In the genomic region with DNA sequence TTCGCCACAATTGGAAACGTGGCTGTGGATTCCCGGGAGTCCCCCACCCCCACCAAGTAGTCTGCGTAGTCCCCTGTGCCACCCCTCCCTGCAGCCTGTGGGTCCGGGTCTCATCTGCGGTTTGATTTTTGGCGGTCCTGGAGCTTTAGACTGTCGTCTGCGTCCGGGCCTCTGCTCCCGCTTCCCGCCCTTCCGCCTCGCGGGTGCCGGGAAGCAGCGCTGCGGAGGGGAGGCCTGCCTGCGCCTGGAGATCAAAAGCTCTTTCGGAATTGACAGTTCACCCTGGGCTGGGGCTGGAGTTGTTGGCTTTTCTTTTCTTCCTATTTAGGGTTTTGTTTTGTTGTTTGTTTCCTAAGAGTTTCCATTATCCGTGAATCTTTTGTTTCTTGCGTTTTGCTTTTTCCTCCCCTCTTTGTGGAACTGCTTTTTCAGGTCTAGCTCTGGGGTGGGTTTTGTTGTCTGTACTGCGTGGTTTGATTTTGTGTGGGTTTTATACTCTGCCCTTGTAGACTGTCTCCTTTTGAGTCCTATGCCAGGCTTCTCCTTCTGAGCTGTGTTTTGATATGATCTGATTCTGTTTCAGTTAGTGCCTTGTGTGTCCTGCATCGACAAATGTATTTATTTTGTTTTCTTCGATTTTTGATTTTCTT, we compare ENCODE assay signal across 8 mouse cellular contexts. TPM values are rescaled to one million over a fixed set of nuclear protein-coding genes. Genes with fewer than 3 reads are reported as not detected.
DNase-seq lines count a peak whose midpoint lies in the region; ATAC-seq lines count a peak whose summit lies in the region.
"Had no signal": no experiment of that assay in that cellular context is flagged by ENCODE, and none has a peak within 500 bp of the region (broad histone marks: within the 10 kb centered on the region; RNA-seq: fewer than 3 reads in every experiment).

No protein-coding gene starts in this region.

- no peak for ATAC-seq in neural tube, embryonic 15.5 days (ENCODE audit: low FRiP score)
- no peak for ATAC-seq in forebrain, embryonic 13.5 days

- H3K4me2 ChIP-seq in neural tube, embryonic 15.5 days = no peak overlapping the region
- H3K4me2 ChIP-seq in forebrain, embryonic 13.5 days = peak overlapping the region; percentile 29; the same call in 1 of the 2 replicates

- no peak overlapping the region for H3K27ac ChIP-seq in neural tube, embryonic 15.5 days (replicated peaks)
- H3K27ac ChIP-seq in forebrain, embryonic 13.5 days = no peak overlapping the region
- no peak overlapping the region; the same call in 1 of the 2 replicates for H3K27ac ChIP-seq in limb, embryonic 10.5 days
- H3K27ac ChIP-seq: macrophage had no signal

- under 1% methylated on average over 25 of the region's 25 CpGs for WGBS in neural tube, embryonic 15.5 days
- WGBS in forebrain, embryonic 13.5 days = under 1% methylated on average over 25 of the region's 25 CpGs
- WGBS in limb, embryonic 10.5 days = 1% methylated on average over 25 of the region's 25 CpGs

- H3K9me3 ChIP-seq in neural tube, embryonic 15.5 days (replicated peaks) = no peaks in the 10 kb centered on the region
- H3K9me3 ChIP-seq in forebrain, embryonic 13.5 days (replicated peaks) = no peaks in the 10 kb centered on the region
- no peaks in the 10 kb centered on the region for H3K9me3 ChIP-seq in limb, embryonic 10.5 days (replicated peaks)

- peaks cover 15% of the 10 kb centered on the region for H3K4me1 ChIP-seq in neural tube, embryonic 15.5 days
- H3K4me1 ChIP-seq in forebrain, embryonic 13.5 days = peaks cover 20% of the 10 kb centered on the region
- H3K4me1 ChIP-seq in limb, embryonic 10.5 days = peaks cover 33% of the 10 kb centered on the region

- H3K36me3 ChIP-seq in neural tube, embryonic 15.5 days = no peaks in the 10 kb centered on the region
- H3K36me3 ChIP-seq in forebrain, embryonic 13.5 days (ENCODE audit: poor library complexity, severe bottlenecking) = no peaks in the 10 kb centered on the region
- H3K36me3 ChIP-seq in limb, embryonic 10.5 days = no peaks in the 10 kb centered on the region
- H3K36me3 ChIP-seq in splenic B cell, adult 2 months (ENCODE audit: control insufficient read depth, insufficient read depth, low read length, poor library complexity, severe bottlenecking) = peaks cover 4% of the 10 kb centered on the region

- H3K9ac ChIP-seq in neural tube, embryonic 15.5 days (replicated peaks) = no peak overlapping the region
- 0 out of 2 replicates have a peak overlapping the region, but pooled peaks have one; percentile 21 for H3K9ac ChIP-seq in forebrain, embryonic 13.5 days

- peak; percentile 68 for DNase-seq in neural tube, embryonic 10.5 days (ENCODE audit: extremely low spot score, low spot score)
- peak; percentile 74 for DNase-seq in limb, embryonic 10.5 days (ENCODE audit: low spot score)
- peak; percentile 34 for DNase-seq in splenic B cell, adult 2 months (ENCODE audit: low read depth, low spot score)
- no peak for DNase-seq in layer of hippocampus, postnatal 14 days (ENCODE audit: low spot score in 2 of 2)
- no peak for DNase-seq in thymus, postnatal 0 days (ENCODE audit: low spot score)

- H3K4me3 ChIP-seq in neural tube, embryonic 15.5 days (replicated peaks) = no peak overlapping the region
- peak overlapping the region; percentile 13; the same call in 1 of the 2 replicates for H3K4me3 ChIP-seq in forebrain, embryonic 13.5 days
- peak overlapping the region; percentile 43 for H3K4me3 ChIP-seq in limb, embryonic 10.5 days

- H3K27me3 ChIP-seq in neural tube, embryonic 15.5 days (replicated peaks) = peaks cover 90% of the 10 kb centered on the region
- H3K27me3 ChIP-seq in forebrain, embryonic 13.5 days = peaks cover 96% of the 10 kb centered on the region
- peaks cover 99% of the 10 kb centered on the region for H3K27me3 ChIP-seq in limb, embryonic 10.5 days (ENCODE audit: low read depth, poor library complexity, severe bottlenecking)
- no peaks in the 10 kb centered on the region for H3K27me3 ChIP-seq in splenic B cell, adult 2 months (ENCODE audit: control insufficient read depth, insufficient read depth, low read length, poor library complexity, severe bottlenecking)

RNA-seq across cellular contexts. Expression of a gene that starts 1.9 kb away (rescaled TPM):
- 0.86 and 1.2 TPM in 2 replicates for polyA plus RNA-seq in neural tube, embryonic 15.5 days (2015; fragmentation: Nextera tagmentation; extraction: Ambion mirVana)
- polyA plus RNA-seq in forebrain, embryonic 13.5 days (2015; fragmentation: Nextera tagmentation; extraction: Ambion mirVana) = 0.06 TPM in 2 replicates
- 0.05 and 0.35 TPM in 2 replicates for polyA plus RNA-seq in limb, embryonic 10.5 days (2016; fragmentation: Nextera tagmentation; extraction: Ambion mirVana)
- total RNA-seq in layer of hippocampus, postnatal 14 days (2021) = under 1 TPM; 0.14 to 0.37 TPM
- 0.03 and 0.21 TPM in 2 replicates for polyA plus RNA-seq in thymus, postnatal 0 days (2015; fragmentation: Nextera tagmentation; extraction: Ambion mirVana)

RNA-seq across cellular contexts. Expression of a gene that starts 43.5 kb away (rescaled TPM):
- polyA plus RNA-seq in neural tube, embryonic 15.5 days (2015; fragmentation: Nextera tagmentation; extraction: Ambion mirVana) = 37.9 and 39.4 TPM in 2 replicates
- 41.3 and 42.4 TPM in 2 replicates for polyA plus RNA-seq in forebrain, embryonic 13.5 days (2015; fragmentation: Nextera tagmentation; extraction: Ambion mirVana)
- polyA plus RNA-seq in limb, embryonic 10.5 days (2016; fragmentation: Nextera tagmentation; extraction: Ambion mirVana) = 20.2 and 20.5 TPM in 2 replicates
- 10 to 100 TPM; 55.4 to 67.0 TPM for total RNA-seq in layer of hippocampus, postnatal 14 days (2021)
- 49.7 and 65.8 TPM in 2 replicates for polyA plus RNA-seq in thymus, postnatal 0 days (2015; fragmentation: Nextera tagmentation; extraction: Ambion mirVana)

Comparison
In these comparisons a context has a peak if more than half of its experiments do, and no peak if none do; other contexts are left out.
1. DNase-seq: peak in neural tube, embryonic 10.5 days (single experiment), limb, embryonic 10.5 days (single experiment) and splenic B cell, adult 2 months (single experiment); none in layer of hippocampus, postnatal 14 days (0 of 2) and thymus, postnatal 0 days (single experiment).